Mouse (Mus musculus) hindbrain, embryonic 14.5 days (tissue): ENCODE measurements around the gene Prkd2. TPM values are rescaled to one million over a fixed set of nuclear protein-coding genes. Genes with fewer than 3 reads are reported as not detected.

ENCODE experiments used
- ATAC-seq: fragments of 200-750 bp; cut with Nextera tagmentation; 2 replicates; pipeline ENCODE4 v1.8.0; 2017; ENCODE audit warnings: moderate number of reproducible peaks, mild to moderate bottlenecking, moderate TSS enrichment, moderate library complexity; ENCODE audit not compliant: low FRiP score
- DNase-seq: peaks from one replicate; pipeline ENCODE4 v3.0.0-alpha.2; 2015; ENCODE audit warnings: low spot score
- H3K27ac ChIP-seq: fragments of 300-500 bp; sonication (generic); 2 replicates; pipeline ENCODE4 v1.5.1; 2014; ENCODE audit warnings: mild to moderate bottlenecking, moderate library complexity
- H3K27me3 ChIP-seq: fragments of 300-500 bp; sonication (generic); 2 replicates; pipeline ENCODE4 v1.6.1; 2014; ENCODE audit warnings: mild to moderate bottlenecking, low read length, mixed read lengths; ENCODE audit not compliant: control insufficient read depth, insufficient read depth
- H3K36me3 ChIP-seq: fragments of 300-500 bp; sonication (generic); replicated peaks from 2 replicates; pipeline ENCODE4 v1.6.1; 2014; ENCODE audit not compliant: control insufficient read depth, insufficient read depth
- H3K4me1 ChIP-seq: fragments of 300-500 bp; sonication (generic); replicated peaks from 2 replicates; pipeline ENCODE4 v1.6.1; 2014; ENCODE audit warnings: antibody characterized with exemption, low read length, mixed read lengths; ENCODE audit not compliant: control insufficient read depth, insufficient read depth
- H3K4me2 ChIP-seq: fragments of 300-500 bp; sonication (generic); replicated peaks from 2 replicates; pipeline ENCODE4 v1.6.1; 2014; ENCODE audit warnings: mild to moderate bottlenecking, moderate library complexity
- H3K4me3 ChIP-seq: fragments of 300-500 bp; sonication (generic); replicated peaks from 2 replicates; pipeline ENCODE4 v1.5.1; 2014; ENCODE audit warnings: mild to moderate bottlenecking, low read length
- H3K9ac ChIP-seq: fragments of 300-500 bp; sonication (generic); 2 replicates; pipeline ENCODE4 v1.6.1; 2014
- H3K9me3 ChIP-seq: fragments of 300-500 bp; sonication (generic); 2 replicates; pipeline ENCODE4 v1.6.1; 2016; ENCODE audit warnings: low read length; ENCODE audit not compliant: control insufficient read depth
- WGBS: fragments of 180-500 bp; shearing (Covaris S2); extraction: QIAGEN DNeasy Blood & Tissue Kit; methylation state at CpG from one replicate; pipeline ENCODE4 v1.1.7; 2014; 5-methylcytosine and 5-hydroxymethylcytosine counted together
- polyA plus RNA-seq: library from polyadenylated mRNA; unstranded; fragments of >200 nt; fragmentation: Nextera tagmentation; extraction: Ambion mirVana; gene quantifications from 2 replicates; pipeline ENCODE4 v1.2.1, GENCODE M21; 2014

The Prkd2 gene
- polyA plus RNA-seq, 1 experiment from 2014 or later: 5.6 TPM

GRCm38 (mm10) chr7:16869497-16869896 is 26.8 kb downstream of the Prkd2 start:
- peak overlapping the region; percentile 25 for H3K4me3 ChIP-seq
- peak overlapping the region; percentile 48 for H3K9ac ChIP-seq
- DNase-seq (peak; percentile 89), ATAC-seq (peak; percentile 98)
- H3K27ac ChIP-seq: peak overlapping the region; percentile 84
- peaks cover 24% of the 10 kb centered on the region for H3K36me3 ChIP-seq
- H3K9me3 ChIP-seq: no peaks in the 10 kb centered on the region
- 8% methylated on average over 16 of the region's 16 CpGs for WGBS
- H3K27me3 ChIP-seq: no peaks in the 10 kb centered on the region
- H3K4me2 ChIP-seq: peak overlapping the region; percentile 48
- peaks cover 3% of the 10 kb centered on the region; the same call in 1 of the 2 replicates for H3K4me1 ChIP-seq

GRCm38 (mm10) chr7:16871600-16871999 is 28.9 kb downstream of the Prkd2 start:
- Histone ChIP-seq H3K27ac (no peak overlapping the region), H3K36me3 (peaks cover 10% of the 10 kb centered on the region; the same call in 1 of the 2 replicates), H3K4me2 (no peak overlapping the region), H3K9me3 (no peaks in the 10 kb centered on the region), H3K4me3 (no peak overlapping the region), H3K9ac (no peak overlapping the region), H3K4me1 (peaks cover 11% of the 10 kb centered on the region), H3K27me3 (no peaks in the 10 kb centered on the region)
- 79% methylated on average over 10 of the region's 10 CpGs for WGBS
- DNase-seq: no peak
- ATAC-seq: no peak

- no peak for ATAC-seq
- H3K36me3 ChIP-seq: peaks cover 6% of the 10 kb centered on the region; the same call in 1 of the 2 replicates
- WGBS: 97% methylated on average over 9 of the region's 9 CpGs
- peaks cover 19% of the 10 kb centered on the region for H3K4me1 ChIP-seq
- DNase-seq: no peak
- H3K4me2 ChIP-seq: no peak overlapping the region
- H3K9ac ChIP-seq: no peak overlapping the region
- H3K27ac ChIP-seq: no peak overlapping the region
- H3K4me3 ChIP-seq: no peak overlapping the region
- no peaks in the 10 kb centered on the region for H3K9me3 ChIP-seq
- no peaks in the 10 kb centered on the region for H3K27me3 ChIP-seq
Observed at GRCm38 (mm10) chr7:16872478-16872877, 29.8 kb downstream of the Prkd2 start.

GRCm38 (mm10) chr7:16873392-16873791 is 30.7 kb downstream of the Prkd2 start:
- H3K9ac ChIP-seq: no peak overlapping the region
- 88% methylated on average over 4 of the region's 4 CpGs for WGBS
- no peak overlapping the region for H3K27ac ChIP-seq
- no peak for DNase-seq
- no peaks in the 10 kb centered on the region for H3K27me3 ChIP-seq
- H3K36me3 ChIP-seq: peaks cover 6% of the 10 kb centered on the region; the same call in 1 of the 2 replicates
- ATAC-seq: no peak
- no peak overlapping the region for H3K4me3 ChIP-seq
- H3K4me2 ChIP-seq: peak overlapping the region; percentile 52; the same call in 1 of the 2 replicates
- peaks cover 19% of the 10 kb centered on the region for H3K4me1 ChIP-seq
- H3K9me3 ChIP-seq: no peaks in the 10 kb centered on the region

- peak overlapping the region; percentile 14; the same call in 1 of the 2 replicates for H3K9ac ChIP-seq
Observed at GRCm38 (mm10) chr7:16874190-16874589, 31.5 kb downstream of the Prkd2 start.

GRCm38 (mm10) chr7:16874756-16875309 is 32.1 kb downstream of the Prkd2 start:
- peaks cover 12% of the 10 kb centered on the region for H3K36me3 ChIP-seq
- DNase-seq (peak; percentile 100), ATAC-seq (peak; percentile 97)
- peak overlapping the region; percentile 14; the same call in 1 of the 2 replicates for H3K9ac ChIP-seq
- peak overlapping the region; percentile 71 for H3K4me2 ChIP-seq
- H3K27ac ChIP-seq: peak overlapping the region; percentile 89
- WGBS: under 1% methylated on average over 33 of the region's 33 CpGs
- H3K4me1 ChIP-seq: peaks cover 16% of the 10 kb centered on the region
- no peaks in the 10 kb centered on the region for H3K9me3 ChIP-seq
- H3K4me3 ChIP-seq: peak overlapping the region; percentile 62
- no peaks in the 10 kb centered on the region for H3K27me3 ChIP-seq

More at GRCm38 (mm10) chr7:16874190-16874589, 31.5 kb downstream of the Prkd2 start:
- H3K27me3 ChIP-seq: no peaks in the 10 kb centered on the region
- no peaks in the 10 kb centered on the region for H3K9me3 ChIP-seq
- H3K36me3 ChIP-seq: peaks cover 10% of the 10 kb centered on the region
- peak overlapping the region; percentile 89 for H3K27ac ChIP-seq
- H3K4me3 ChIP-seq: peak overlapping the region; percentile 33
- peaks cover 17% of the 10 kb centered on the region for H3K4me1 ChIP-seq
- peak; percentile 75 for DNase-seq
- ATAC-seq: no peak
- H3K4me2 ChIP-seq: peak overlapping the region; percentile 52
- WGBS: 6% methylated on average over 17 of the region's 17 CpGs

GRCm38 (mm10) chr7:16875310-16875325 is 32.4 kb downstream of the Prkd2 start, which contains the start of gene Dact3:
Gene Dact3 (plus strand): TSS chr7:16875317.
- H3K27me3 ChIP-seq: no peaks in the 10 kb centered on the region
- WGBS: 0% methylated on average over 1 of the region's 1 CpGs
- H3K4me2 ChIP-seq: peak within 1 kb of the TSS; percentile 71
- no peaks in the 10 kb centered on the region for H3K9me3 ChIP-seq
- H3K36me3 ChIP-seq: peaks cover 12% of the 10 kb centered on the region
- peaks cover 18% of the 10 kb centered on the region for H3K4me1 ChIP-seq
- peak within 1 kb of the TSS; percentile 62 for H3K4me3 ChIP-seq
- no peak for DNase-seq
- H3K9ac ChIP-seq: peak within 1 kb of the TSS; percentile 75
- H3K27ac ChIP-seq: peak within 1 kb of the TSS; percentile 89
- ATAC-seq: no peak

- WGBS: under 1% methylated on average over 36 of the region's 42 CpGs
- peak overlapping the region; percentile 75 for H3K9ac ChIP-seq
Observed at GRCm38 (mm10) chr7:16875326-16875725, 32.6 kb downstream of the Prkd2 start.

GRCm38 (mm10) chr7:16876006-16876405 is 33.3 kb downstream of the Prkd2 start:
- H3K36me3 ChIP-seq: peaks cover 13% of the 10 kb centered on the region
- H3K4me1 ChIP-seq: peaks cover 24% of the 10 kb centered on the region
- H3K27me3 ChIP-seq: no peaks in the 10 kb centered on the region
- H3K27ac ChIP-seq: no peak overlapping the region
- H3K4me2 ChIP-seq: peak overlapping the region; percentile 71
- H3K9me3 ChIP-seq: no peaks in the 10 kb centered on the region
- H3K9ac ChIP-seq: peak overlapping the region; percentile 75
- WGBS: 10% methylated on average over 11 of the region's 11 CpGs
- ATAC-seq (no peak), DNase-seq (no peak)
- peak overlapping the region; percentile 62 for H3K4me3 ChIP-seq

More at GRCm38 (mm10) chr7:16875326-16875725, 32.6 kb downstream of the Prkd2 start:
- DNase-seq: no peak
- ATAC-seq: peak; percentile 56
- H3K4me2 ChIP-seq: peak overlapping the region; percentile 71
- peaks cover 20% of the 10 kb centered on the region for H3K4me1 ChIP-seq
- H3K27me3 ChIP-seq: no peaks in the 10 kb centered on the region
- H3K27ac ChIP-seq: peak overlapping the region; percentile 83
- peak overlapping the region; percentile 62 for H3K4me3 ChIP-seq
- H3K36me3 ChIP-seq: peaks cover 12% of the 10 kb centered on the region
- no peaks in the 10 kb centered on the region for H3K9me3 ChIP-seq

GRCm38 (mm10) chr7:16876608-16877007 is 33.9 kb downstream of the Prkd2 start:
- H3K4me3 ChIP-seq: peak overlapping the region; percentile 62
- WGBS: 6% methylated on average over 13 of the region's 13 CpGs
- H3K4me2 ChIP-seq: peak overlapping the region; percentile 71
- ATAC-seq (no peak), DNase-seq (no peak)
- peaks cover 24% of the 10 kb centered on the region for H3K4me1 ChIP-seq
- no peaks in the 10 kb centered on the region for H3K27me3 ChIP-seq
- H3K9ac ChIP-seq: peak overlapping the region; percentile 75
- no peak overlapping the region; the same call in 1 of the 2 replicates for H3K27ac ChIP-seq
- H3K36me3 ChIP-seq: peaks cover 14% of the 10 kb centered on the region
- H3K9me3 ChIP-seq: no peaks in the 10 kb centered on the region
